Mouse (Mus musculus) kidney, postnatal 0 days (tissue): ENCODE data around the gene Padi4. TPM values are rescaled to one million over a fixed set of nuclear protein-coding genes. Genes with fewer than 3 reads are reported as not detected.

Source experiments
- ATAC-seq: fragments of 200-750 bp; cut with Nextera tagmentation; replicated peaks from 2 replicates; pipeline ENCODE4 v1.8.0; 2017; ENCODE audit warnings: low read depth, moderate number of reproducible peaks, moderate TSS enrichment, moderate library complexity; ENCODE audit not compliant: low FRiP score
- DNase-seq: peaks from one replicate; pipeline ENCODE4 v3.0.0-alpha.2; 2016; ENCODE audit warnings: low spot score
- H3K27ac ChIP-seq: fragments of 300-500 bp; sonication (generic); 2 replicates; pipeline ENCODE4 v1.5.1; 2014; ENCODE audit warnings: mild to moderate bottlenecking
- H3K27me3 ChIP-seq: fragments of 300-500 bp; sonication (generic); 2 replicates; pipeline ENCODE4 v1.6.1; 2014; ENCODE audit warnings: low read length, mixed read lengths; ENCODE audit not compliant: insufficient read depth
- H3K36me3 ChIP-seq: fragments of 300-500 bp; sonication (generic); 2 replicates; pipeline ENCODE4 v1.6.1; 2014; ENCODE audit warnings: low read length, mixed read lengths; ENCODE audit not compliant: insufficient read depth
- H3K4me1 ChIP-seq: fragments of 300-500 bp; sonication (generic); replicated peaks from 2 replicates; pipeline ENCODE4 v1.6.1; 2014; ENCODE audit warnings: antibody characterized with exemption, low read length, mixed read lengths; ENCODE audit not compliant: insufficient read depth
- H3K4me2 ChIP-seq: fragments of 300-500 bp; sonication (generic); 2 replicates; pipeline ENCODE4 v1.6.1; 2014; ENCODE audit warnings: mild to moderate bottlenecking, low read length, moderate library complexity, mixed read lengths
- H3K4me3 ChIP-seq: fragments of 300-500 bp; sonication (generic); replicated peaks from 2 replicates; pipeline ENCODE4 v1.5.1; 2014; ENCODE audit warnings: low read depth, low read length
- H3K9ac ChIP-seq: fragments of 300-500 bp; sonication (generic); 2 replicates; pipeline ENCODE4 v1.6.1; 2014; ENCODE audit warnings: low read depth, low read length
- H3K9me3 ChIP-seq: fragments of 300-500 bp; sonication (generic); replicated peaks from 2 replicates; pipeline ENCODE4 v1.6.1; 2016; ENCODE audit warnings: low read length, inconsistent platforms, mixed read lengths
- CTCF ChIP-seq: IDR thresholded peaks from 2 replicates; pipeline ENCODE4 v1.5.1; 2016; ENCODE audit warnings: antibody characterized with exemption, low read depth, mild to moderate bottlenecking, moderate library complexity
- WGBS: fragments of 180-500 bp; shearing (Covaris S2); extraction: QIAGEN DNeasy Blood & Tissue Kit; methylation state at CpG from one replicate; pipeline ENCODE4 v1.1.7; 2014; 5-methylcytosine and 5-hydroxymethylcytosine counted together
- polyA plus RNA-seq: library from polyadenylated mRNA; unstranded; fragments of >200 nt; fragmentation: Nextera tagmentation; extraction: Ambion mirVana; gene quantifications from 2 replicates; pipeline ENCODE4 v1.2.1, GENCODE M21; 2015

Gene Padi4
- polyA plus RNA-seq, 1 experiment from 2014 or later = 0.74 TPM

GRCm38 (mm10) chr4:140791071-140791470, 17.0 kb upstream of the Padi4 start:
- no peak for ATAC-seq
- Histone ChIP-seq H3K4me3 (no peak overlapping the region), H3K9ac (no peak overlapping the region), H3K27ac (no peak overlapping the region), H3K9me3 (no peaks in the 10 kb centered on the region), H3K4me2 (no peak overlapping the region), H3K36me3 (no peaks in the 10 kb centered on the region), H3K4me1 (peaks cover 10% of the 10 kb centered on the region; the same call in 1 of the 2 replicates), H3K27me3 (no peaks in the 10 kb centered on the region)
- no peak for TF ChIP-seq CTCF
- no peak for DNase-seq
- 79% methylated on average over 16 of the region's 16 CpGs for WGBS

- 35% methylated on average over 4 of the region's 4 CpGs for WGBS
- ATAC-seq = peak; percentile 31; the same call in 1 of the 2 replicates
- no peaks in the 10 kb centered on the region for H3K36me3 ChIP-seq
These were observed 15.9 kb upstream of the Padi4 start for GRCm38 (mm10) chr4:140789983-140790382.

GRCm38 (mm10) chr4:140788983-140789382, 14.9 kb upstream of the Padi4 start:
- 40% methylated on average over 6 of the region's 6 CpGs for WGBS
- Histone ChIP-seq H3K9ac (no peak overlapping the region), H3K9me3 (no peaks in the 10 kb centered on the region), H3K4me1 (peaks cover 10% of the 10 kb centered on the region; the same call in 1 of the 2 replicates), H3K4me2 (no peak overlapping the region), H3K27me3 (no peaks in the 10 kb centered on the region), H3K27ac (no peak overlapping the region), H3K36me3 (no peaks in the 10 kb centered on the region), H3K4me3 (no peak overlapping the region)
- ATAC-seq (no peak), DNase-seq (peak; percentile 77)
- TF ChIP-seq CTCF = peak; percentile 99

More at GRCm38 (mm10) chr4:140789983-140790382, 15.9 kb upstream of the Padi4 start:
- Histone ChIP-seq H3K27me3 (no peaks in the 10 kb centered on the region), H3K27ac (no peak overlapping the region), H3K9me3 (no peaks in the 10 kb centered on the region), H3K4me3 (no peak overlapping the region), H3K4me2 (no peak overlapping the region), H3K9ac (no peak overlapping the region), H3K4me1 (peaks cover 10% of the 10 kb centered on the region; the same call in 1 of the 2 replicates)
- TF ChIP-seq CTCF = no peak
- DNase-seq = peak; percentile 50

GRCm38 (mm10) chr4:140788264-140788663, 14.2 kb upstream of the Padi4 start:
- Histone ChIP-seq H3K27ac (no peak overlapping the region), H3K4me2 (no peak overlapping the region), H3K9me3 (no peaks in the 10 kb centered on the region), H3K9ac (no peak overlapping the region), H3K4me3 (no peak overlapping the region), H3K27me3 (no peaks in the 10 kb centered on the region), H3K36me3 (no peaks in the 10 kb centered on the region), H3K4me1 (peaks cover 10% of the 10 kb centered on the region; the same call in 1 of the 2 replicates)
- TF ChIP-seq CTCF = no peak
- DNase-seq = no peak
- no peak for ATAC-seq
- WGBS = 91% methylated on average over 6 of the region's 6 CpGs

GRCm38 (mm10) chr4:140787414-140787813, 13.4 kb upstream of the Padi4 start:
- H3K9me3 ChIP-seq = no peaks in the 10 kb centered on the region
- TF ChIP-seq CTCF = no peak
- DNase-seq = peak; percentile 36
- H3K4me2 ChIP-seq = no peak overlapping the region
- no peak overlapping the region for H3K27ac ChIP-seq
- 56% methylated on average over 4 of the region's 4 CpGs for WGBS
- no peak overlapping the region for H3K9ac ChIP-seq
- H3K4me1 ChIP-seq = peaks cover 10% of the 10 kb centered on the region; the same call in 1 of the 2 replicates
- H3K27me3 ChIP-seq = no peaks in the 10 kb centered on the region
- H3K4me3 ChIP-seq = no peak overlapping the region
- no peaks in the 10 kb centered on the region for H3K36me3 ChIP-seq
- no peak for ATAC-seq

GRCm38 (mm10) chr4:140785217-140785616, 11.2 kb upstream of the Padi4 start:
- no peak for DNase-seq

More at GRCm38 (mm10) chr4:140785217-140785616, 11.2 kb upstream of the Padi4 start:
- 67% methylated on average over 5 of the region's 5 CpGs for WGBS
- Histone ChIP-seq H3K9ac (no peak overlapping the region), H3K4me3 (no peak overlapping the region), H3K36me3 (no peaks in the 10 kb centered on the region), H3K27ac (no peak overlapping the region), H3K4me2 (no peak overlapping the region), H3K4me1 (peaks cover 7% of the 10 kb centered on the region; the same call in 1 of the 2 replicates), H3K27me3 (no peaks in the 10 kb centered on the region), H3K9me3 (no peaks in the 10 kb centered on the region)
- no peak for ATAC-seq
- TF ChIP-seq CTCF = no peak
